Mouse (Mus musculus) limb, embryonic 12.5 days (tissue): ENCODE measurements at regions not wholly inside any gene's neighbourhood (a gene's known extent, or its start where the extent isn't known, plus 50 kb on each side); places are given as distances from the start of the nearest gene placed in this dataset.
"Not testable (repeated sequence)": the region's sequence is repeated elsewhere in the genome, so short reads cannot be mapped to it uniquely, and the experiment has no call there.

Experiments used
- ATAC-seq: fragments of 200-750 bp; cut with Nextera tagmentation; 2 replicates; pipeline ENCODE4 v1.8.0; 2017; ENCODE audit warnings: low read depth, moderate TSS enrichment; ENCODE audit not compliant: insufficient number of reproducible peaks, insufficient read depth, low FRiP score, low TSS enrichment
- H3K27ac ChIP-seq: fragments of 300-500 bp; sonication (generic); 2 replicates; pipeline ENCODE4 v1.5.1; 2016; ENCODE audit warnings: mild to moderate bottlenecking, moderate library complexity
- H3K27me3 ChIP-seq: fragments of 300-500 bp; sonication (generic); 2 replicates; pipeline ENCODE4 v1.6.1; 2016; ENCODE audit warnings: mild to moderate bottlenecking, moderate library complexity
- H3K36me3 ChIP-seq: fragments of 300-500 bp; sonication (generic); 2 replicates; pipeline ENCODE4 v1.6.1; 2016; ENCODE audit warnings: mild to moderate bottlenecking, moderate library complexity
- H3K4me1 ChIP-seq: fragments of 300-500 bp; sonication (generic); replicated peaks from 2 replicates; pipeline ENCODE4 v1.6.1; 2016
- H3K4me2 ChIP-seq: fragments of 300-500 bp; sonication (generic); 2 replicates; pipeline ENCODE4 v1.6.1; 2016; ENCODE audit warnings: mild to moderate bottlenecking, moderate library complexity
- H3K4me3 ChIP-seq: fragments of 300-500 bp; sonication (generic); replicated peaks from 2 replicates; pipeline ENCODE4 v1.5.1; 2016; ENCODE audit warnings: mild to moderate bottlenecking
- H3K9ac ChIP-seq: fragments of 300-500 bp; sonication (generic); replicated peaks from 2 replicates; pipeline ENCODE4 v1.6.1; 2016; ENCODE audit warnings: mild to moderate bottlenecking, moderate library complexity
- H3K9me3 ChIP-seq: fragments of 300-500 bp; sonication (generic); 2 replicates; pipeline ENCODE4 v1.6.1; 2016; ENCODE audit warnings: mild to moderate bottlenecking, moderate library complexity
- WGBS: fragments of 180-500 bp; shearing (Covaris S2); methylation state at CpG from one replicate; pipeline ENCODE4 v1.1.7; 2016; 5-methylcytosine and 5-hydroxymethylcytosine counted together

- H3K27ac ChIP-seq = no peak overlapping the region
- H3K27me3 ChIP-seq = no peaks in the 10 kb centered on the region
- no peak overlapping the region for H3K9ac ChIP-seq
- H3K4me3 ChIP-seq = no peak overlapping the region
- H3K36me3 ChIP-seq = no peaks in the 10 kb centered on the region
- 63% methylated on average over 2 of the region's 2 CpGs for WGBS
- no peaks in the 10 kb centered on the region for H3K4me1 ChIP-seq
- ATAC-seq = no peak
- no peak overlapping the region for H3K4me2 ChIP-seq
- no peaks in the 10 kb centered on the region for H3K9me3 ChIP-seq
Measured at GRCm38 (mm10) chr5:45382804-45383203, 67.2 kb downstream of the Qdpr start.

GRCm38 (mm10) chr5:45378486-45378885 is 71.5 kb downstream of the Qdpr start:
- Histone ChIP-seq H3K27ac (no peak overlapping the region), H3K9me3 (no peaks in the 10 kb centered on the region), H3K36me3 (no peaks in the 10 kb centered on the region), H3K4me1 (no peaks in the 10 kb centered on the region), H3K4me2 (no peak overlapping the region), H3K4me3 (no peak overlapping the region), H3K9ac (no peak overlapping the region), H3K27me3 (no peaks in the 10 kb centered on the region)
- no peak for ATAC-seq
- 28% methylated on average over 2 of the region's 2 CpGs for WGBS

- H3K27ac ChIP-seq = no peak overlapping the region
- WGBS = 84% methylated on average over 2 of the region's 2 CpGs
- H3K4me3 ChIP-seq = no peak overlapping the region
- H3K9ac ChIP-seq = no peak overlapping the region
- H3K27me3 ChIP-seq = no peaks in the 10 kb centered on the region
- no peaks in the 10 kb centered on the region for H3K9me3 ChIP-seq
- H3K4me2 ChIP-seq = no peak overlapping the region
- no peak for ATAC-seq
- H3K4me1 ChIP-seq = no peaks in the 10 kb centered on the region
- H3K36me3 ChIP-seq = no peaks in the 10 kb centered on the region
Measured at GRCm38 (mm10) chr5:45373069-45373468, 77.0 kb downstream of the Qdpr start.

GRCm38 (mm10) chr5:45368451-45368850 is 81.6 kb downstream of the Qdpr start:
- Histone ChIP-seq H3K27me3 (no peaks in the 10 kb centered on the region), H3K9me3 (no peaks in the 10 kb centered on the region), H3K4me2 (no peak overlapping the region), H3K36me3 (no peaks in the 10 kb centered on the region), H3K4me3 (no peak overlapping the region), H3K4me1 (no peaks in the 10 kb centered on the region), H3K27ac (no peak overlapping the region), H3K9ac (no peak overlapping the region)
- ATAC-seq = no peak
- 49% methylated on average over 6 of the region's 6 CpGs for WGBS

- Histone ChIP-seq H3K4me2 (no peak overlapping the region), H3K4me3 (no peak overlapping the region), H3K27ac (no peak overlapping the region), H3K9ac (no peak overlapping the region), H3K4me1 (no peaks in the 10 kb centered on the region), H3K36me3 (no peaks in the 10 kb centered on the region), H3K9me3 (no peaks in the 10 kb centered on the region), H3K27me3 (no peaks in the 10 kb centered on the region)
- ATAC-seq = no peak
Measured at GRCm38 (mm10) chr5:45360189-45360588, 89.8 kb downstream of the Qdpr start.

GRCm38 (mm10) chr5:45340411-45340810 is 109.6 kb downstream of the Qdpr start:
- Histone ChIP-seq H3K9ac (no peak overlapping the region), H3K9me3 (no peaks in the 10 kb centered on the region), H3K4me1 (no peaks in the 10 kb centered on the region), H3K27ac (no peak overlapping the region), H3K4me2 (no peak overlapping the region), H3K36me3 (no peaks in the 10 kb centered on the region), H3K27me3 (no peaks in the 10 kb centered on the region), H3K4me3 (no peak overlapping the region)
- 82% methylated on average over 3 of the region's 3 CpGs for WGBS
- no peak for ATAC-seq

GRCm38 (mm10) chr5:45336801-45337200 is 113.2 kb downstream of the Qdpr start:
- Histone ChIP-seq H3K4me3 (no peak overlapping the region), H3K9ac (no peak overlapping the region), H3K9me3 (no peaks in the 10 kb centered on the region), H3K4me1 (no peaks in the 10 kb centered on the region), H3K27ac (no peak overlapping the region), H3K36me3 (no peaks in the 10 kb centered on the region), H3K27me3 (no peaks in the 10 kb centered on the region), H3K4me2 (no peak overlapping the region)
- ATAC-seq = no peak
- 71% methylated on average over 2 of the region's 2 CpGs for WGBS

- not testable (repeated sequence) for ATAC-seq, H3K4me3 ChIP-seq, H3K9ac ChIP-seq, H3K27ac ChIP-seq, H3K27me3 ChIP-seq, H3K4me1 ChIP-seq, H3K4me2 ChIP-seq, H3K36me3 ChIP-seq, H3K9me3 ChIP-seq
- WGBS = 67% methylated on average over 2 of the region's 2 CpGs
Measured at GRCm38 (mm10) chr5:45324468-45324867, 125.6 kb downstream of the Qdpr start.

- no peaks in the 10 kb centered on the region for H3K27me3 ChIP-seq
- no peak for ATAC-seq
- no peaks in the 10 kb centered on the region for H3K36me3 ChIP-seq
- no peak overlapping the region for H3K4me2 ChIP-seq
- no peaks in the 10 kb centered on the region for H3K4me1 ChIP-seq
- WGBS = 94% methylated on average over 4 of the region's 4 CpGs
- no peak overlapping the region for H3K9ac ChIP-seq
- no peaks in the 10 kb centered on the region for H3K9me3 ChIP-seq
- H3K4me3 ChIP-seq = no peak overlapping the region
- no peak overlapping the region for H3K27ac ChIP-seq
Measured at GRCm38 (mm10) chr5:45323500-45323899, 126.5 kb downstream of the Qdpr start.

GRCm38 (mm10) chr5:45318026-45318425 is 132.0 kb downstream of the Qdpr start:
- Histone ChIP-seq H3K27me3 (no peaks in the 10 kb centered on the region), H3K4me2 (no peak overlapping the region), H3K36me3 (no peaks in the 10 kb centered on the region), H3K4me3 (no peak overlapping the region), H3K9ac (no peak overlapping the region), H3K9me3 (no peaks in the 10 kb centered on the region), H3K27ac (no peak overlapping the region), H3K4me1 (no peaks in the 10 kb centered on the region)
- ATAC-seq = no peak
- WGBS = 84% methylated on average over 2 of the region's 2 CpGs

- Histone ChIP-seq H3K4me3 (no peak overlapping the region), H3K27me3 (no peaks in the 10 kb centered on the region), H3K36me3 (no peaks in the 10 kb centered on the region), H3K9ac (no peak overlapping the region), H3K9me3 (no peaks in the 10 kb centered on the region), H3K27ac (no peak overlapping the region), H3K4me1 (no peaks in the 10 kb centered on the region), H3K4me2 (no peak overlapping the region)
- 75% methylated on average over 1 of the region's 1 CpGs for WGBS
- ATAC-seq = no peak
Measured at GRCm38 (mm10) chr5:45301120-45301519, 148.9 kb downstream of the Qdpr start.

- WGBS = 59% methylated on average over 2 of the region's 2 CpGs
- Histone ChIP-seq H3K4me1 (no peaks in the 10 kb centered on the region), H3K9me3 (no peaks in the 10 kb centered on the region), H3K9ac (no peak overlapping the region), H3K36me3 (no peaks in the 10 kb centered on the region), H3K27ac (no peak overlapping the region), H3K27me3 (no peaks in the 10 kb centered on the region), H3K4me2 (no peak overlapping the region), H3K4me3 (no peak overlapping the region)
- no peak for ATAC-seq
Measured at GRCm38 (mm10) chr5:45298872-45299271, 151.2 kb downstream of the Qdpr start.
